Mouse (Mus musculus) liver, adult 2 months (tissue): ENCODE measurements at regions not wholly inside any gene's neighbourhood (a gene's known extent, or its start where the extent isn't known, plus 50 kb on each side); places are given as distances from the start of the nearest gene placed in this dataset.

Source experiments
- CTCF ChIP-seq: fragments of 200-500 bp; IDR thresholded peaks from 2 replicates; pipeline ENCODE4 v1.5.1; 2011; ENCODE audit warnings: low read depth, low read length, control low read depth
- POLR2A ChIP-seq: fragments of 200-500 bp; IDR thresholded peaks from 2 replicates; pipeline ENCODE4 v1.6.1; 2011; ENCODE audit warnings: low read length, control low read depth; ENCODE audit not compliant: insufficient read depth; ENCODE audit errors: extremely low read depth

DNA sequence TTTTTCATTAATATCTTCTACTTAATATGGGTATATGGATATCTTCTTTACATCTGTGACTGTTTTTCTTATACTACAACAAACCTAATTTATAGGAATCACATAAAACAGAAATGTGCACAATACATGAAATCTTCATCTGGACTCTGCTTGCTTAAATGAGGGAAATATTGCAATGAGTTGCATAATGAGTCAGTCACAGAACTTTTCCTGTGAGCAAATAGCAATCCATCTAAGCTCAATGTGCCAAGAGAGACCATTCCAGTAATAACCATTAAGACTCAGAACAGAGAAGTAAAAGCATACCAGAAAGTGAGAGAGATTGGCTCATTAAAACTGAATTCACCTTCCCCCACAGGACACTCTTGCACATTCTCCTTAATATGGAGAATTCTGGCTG lies 974.4 kb downstream of the Trim52 start:
- TF ChIP-seq CTCF, result no peak
- TF ChIP-seq POLR2A, result no peak
